Mouse (Mus musculus): ENCODE measurements around the gene Nosip. TPM values are rescaled to one million over a fixed set of nuclear protein-coding genes. Genes with fewer than 3 reads are reported as not detected.

Nosip gene
- polyA plus RNA-seq, 1 experiment from 2014 or later, result 67.3 TPM

DNA sequence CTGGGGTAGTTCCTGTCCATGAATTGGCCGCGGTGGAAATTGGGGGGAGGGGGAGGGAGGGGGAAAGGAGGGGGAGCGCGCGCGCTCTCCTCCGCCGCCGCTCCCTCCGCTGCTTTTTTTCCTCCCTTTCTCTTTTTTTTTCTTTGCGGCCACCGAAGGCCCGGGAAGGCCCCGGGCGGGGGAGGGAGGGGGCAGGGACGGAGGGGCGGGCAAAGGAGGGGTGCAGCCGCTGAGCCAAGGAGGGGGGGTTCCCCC lies 9.4 kb upstream of the Nosip start, which contains the start of gene Prr12:
Gene Prr12 (minus strand): TSS at position 20 of the 255 bp plus-strand sequence.
- Histone ChIP-seq H3K4me2 (ENCODE audit: low read depth, low read length) (peak within 1 kb of the TSS; percentile 97), H3K27ac (ENCODE audit: low read depth, low read length) (peak within 1 kb of the TSS; percentile 98), H3K4me1 (ENCODE audit: control insufficient read depth, insufficient read depth, low read length) (peaks cover 13% of the 10 kb centered on the region), H3K27me3 (ENCODE audit: control insufficient read depth, insufficient read depth, low read length) (no peaks in the 10 kb centered on the region), H3K4me3 (ENCODE audit: low read depth, low read length) (peak within 1 kb of the TSS; percentile 88), H3K9me3 (ENCODE audit: control insufficient read depth, low read length) (no peaks in the 10 kb centered on the region), H3K36me3 (ENCODE audit: control insufficient read depth, insufficient read depth, low read length) (peaks cover 26% of the 10 kb centered on the region), H3K9ac (replicated peaks; ENCODE audit: low read depth, low read length) (peak within 1 kb of the TSS; percentile 95)
- no peak for ATAC-seq (ENCODE audit: low read depth)
- 0% methylated on average over 1 of the region's 18 CpGs for WGBS

DNA sequence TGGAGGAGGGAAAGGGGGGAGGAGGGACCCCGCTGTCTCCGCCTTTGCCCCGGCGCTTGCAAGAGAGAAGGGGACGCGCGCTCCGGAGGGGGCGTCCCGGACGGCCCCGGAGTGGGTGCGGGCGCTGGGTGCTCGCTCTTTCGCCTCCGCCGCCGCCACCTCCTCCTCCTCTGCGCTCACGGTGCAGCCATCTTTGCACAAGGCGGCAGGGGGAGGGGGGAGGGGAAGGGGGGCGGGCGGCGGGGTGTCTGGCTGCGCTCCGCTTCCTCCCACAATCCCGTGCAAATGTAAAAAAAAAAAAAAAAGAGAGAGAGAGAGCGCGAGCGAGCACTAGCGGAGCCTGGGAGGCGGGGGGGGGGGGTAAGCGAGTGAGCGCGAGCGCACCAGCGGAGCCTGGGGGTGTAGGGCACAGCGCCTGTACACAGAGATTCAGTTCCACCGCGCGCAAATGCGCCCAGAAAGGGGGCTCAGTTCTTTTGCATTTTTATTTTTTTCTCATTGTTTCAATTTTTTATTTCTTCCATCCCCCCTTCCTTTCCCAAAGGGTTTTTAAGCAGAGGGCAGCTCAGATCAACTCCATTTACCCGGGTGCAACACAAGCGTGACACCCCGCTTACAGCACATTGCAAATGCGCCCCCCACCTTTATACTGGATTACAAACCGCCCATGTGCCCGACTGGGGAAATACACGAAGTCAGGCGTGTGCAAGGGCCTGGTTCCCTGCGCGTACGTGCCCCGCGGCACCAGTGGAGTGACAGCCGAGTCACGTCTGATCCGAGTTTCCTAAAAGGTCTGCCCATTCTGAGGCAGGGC lies 8.9 kb upstream of the Nosip start:
- Histone ChIP-seq H3K27me3 (ENCODE audit: control insufficient read depth, insufficient read depth, low read length) (no peaks in the 10 kb centered on the region), H3K4me3 (ENCODE audit: low read depth, low read length) (peak overlapping the region; percentile 88), H3K4me1 (ENCODE audit: control insufficient read depth, insufficient read depth, low read length) (peaks cover 13% of the 10 kb centered on the region), H3K9ac (replicated peaks; ENCODE audit: low read depth, low read length) (peak overlapping the region; percentile 95), H3K4me2 (ENCODE audit: low read depth, low read length) (peak overlapping the region; percentile 97), H3K27ac (ENCODE audit: low read depth, low read length) (peak overlapping the region; percentile 98), H3K9me3 (ENCODE audit: control insufficient read depth, low read length) (no peaks in the 10 kb centered on the region), H3K36me3 (ENCODE audit: control insufficient read depth, insufficient read depth, low read length) (peaks cover 20% of the 10 kb centered on the region)
- WGBS, result under 1% methylated on average over 22 of the region's 59 CpGs
- peak; percentile 47 for ATAC-seq (ENCODE audit: low read depth)

DNA sequence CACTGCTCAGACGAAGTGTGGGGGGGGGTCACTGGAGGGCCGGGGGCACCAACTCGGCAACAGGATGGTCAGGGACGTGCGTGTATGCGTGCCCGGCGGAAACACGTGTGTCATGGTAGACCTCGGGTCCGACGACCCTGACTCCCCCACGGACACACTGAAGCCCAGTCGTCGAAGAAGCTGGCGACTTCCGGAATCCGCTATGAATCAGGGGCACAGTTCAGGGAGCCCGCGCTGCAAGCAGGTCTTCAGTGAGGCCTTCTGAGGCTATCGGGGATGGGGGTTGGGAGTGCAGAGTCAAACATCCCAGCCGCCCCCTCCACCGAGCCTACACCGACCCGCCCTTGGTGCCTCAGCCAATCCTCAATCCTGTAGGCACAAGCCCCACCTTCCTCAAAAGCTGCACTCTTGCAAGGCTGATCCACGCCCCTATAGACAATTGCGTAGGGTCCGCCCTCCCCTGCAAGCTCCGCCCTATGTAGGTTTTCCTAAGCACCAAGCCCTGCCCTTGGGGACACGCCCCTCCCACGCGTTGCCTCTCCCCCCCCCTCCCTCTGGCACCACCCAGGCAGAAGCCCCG lies 8.2 kb upstream of the Nosip start:
- peaks cover 13% of the 10 kb centered on the region for H3K4me1 ChIP-seq (ENCODE audit: control insufficient read depth, insufficient read depth, low read length)
- peak overlapping the region; percentile 88 for H3K4me3 ChIP-seq (ENCODE audit: low read depth, low read length)
- under 1% methylated on average over 33 of the region's 33 CpGs for WGBS
- H3K4me2 ChIP-seq (ENCODE audit: low read depth, low read length), result peak overlapping the region; percentile 97
- H3K27ac ChIP-seq (ENCODE audit: low read depth, low read length), result peak overlapping the region; percentile 98
- H3K9me3 ChIP-seq (ENCODE audit: control insufficient read depth, low read length), result no peaks in the 10 kb centered on the region
- peak; percentile 91 for ATAC-seq (ENCODE audit: low read depth)
- peaks cover 13% of the 10 kb centered on the region for H3K36me3 ChIP-seq (ENCODE audit: control insufficient read depth, insufficient read depth, low read length)
- H3K9ac ChIP-seq (replicated peaks; ENCODE audit: low read depth, low read length), result peak overlapping the region; percentile 95
- no peaks in the 10 kb centered on the region for H3K27me3 ChIP-seq (ENCODE audit: control insufficient read depth, insufficient read depth, low read length)

DNA sequence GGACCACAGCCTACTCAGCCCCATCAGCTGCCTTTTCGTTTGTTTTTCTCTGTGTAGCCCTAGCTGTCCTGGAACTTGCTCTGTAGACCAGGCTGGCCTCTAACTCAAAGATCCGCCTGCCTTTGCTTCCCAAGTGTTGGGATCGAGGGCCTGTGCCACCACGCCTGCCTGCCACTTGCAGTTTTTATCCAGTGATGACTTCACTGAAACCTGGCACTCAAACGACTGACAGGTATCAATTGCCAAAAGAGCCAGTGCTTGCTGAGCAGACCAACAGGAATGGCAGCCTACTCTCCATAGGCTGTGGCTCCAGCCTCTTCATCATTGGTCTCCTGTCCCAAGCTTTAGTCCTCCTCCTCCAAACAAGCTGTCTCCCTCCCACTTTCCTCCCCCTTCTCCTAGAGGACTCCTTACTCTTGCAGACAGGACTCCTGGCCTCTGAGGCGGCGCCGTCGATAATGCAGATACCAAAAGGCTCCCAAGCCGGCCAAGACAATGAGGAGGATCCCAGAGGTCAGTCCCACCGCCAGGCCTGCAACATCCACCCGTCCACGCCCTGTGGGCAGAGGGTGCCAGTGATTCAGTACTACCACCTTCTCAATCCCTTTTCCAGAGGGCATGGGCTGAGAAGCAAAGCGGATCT lies 5.8 kb upstream of the Nosip start:
- WGBS, result 68% methylated on average over 14 of the region's 14 CpGs
- Histone ChIP-seq H3K4me2 (ENCODE audit: low read depth, low read length) (no peak overlapping the region), H3K36me3 (ENCODE audit: control insufficient read depth, insufficient read depth, low read length) (no peaks in the 10 kb centered on the region), H3K9ac (replicated peaks; ENCODE audit: low read depth, low read length) (no peak overlapping the region), H3K27me3 (ENCODE audit: control insufficient read depth, insufficient read depth, low read length) (no peaks in the 10 kb centered on the region), H3K4me1 (ENCODE audit: control insufficient read depth, insufficient read depth, low read length) (peaks cover 14% of the 10 kb centered on the region), H3K9me3 (ENCODE audit: control insufficient read depth, low read length) (no peaks in the 10 kb centered on the region), H3K4me3 (ENCODE audit: low read depth, low read length) (no peak overlapping the region), H3K27ac (ENCODE audit: low read depth, low read length) (no peak overlapping the region)
- no peak for ATAC-seq (ENCODE audit: low read depth)

DNA sequence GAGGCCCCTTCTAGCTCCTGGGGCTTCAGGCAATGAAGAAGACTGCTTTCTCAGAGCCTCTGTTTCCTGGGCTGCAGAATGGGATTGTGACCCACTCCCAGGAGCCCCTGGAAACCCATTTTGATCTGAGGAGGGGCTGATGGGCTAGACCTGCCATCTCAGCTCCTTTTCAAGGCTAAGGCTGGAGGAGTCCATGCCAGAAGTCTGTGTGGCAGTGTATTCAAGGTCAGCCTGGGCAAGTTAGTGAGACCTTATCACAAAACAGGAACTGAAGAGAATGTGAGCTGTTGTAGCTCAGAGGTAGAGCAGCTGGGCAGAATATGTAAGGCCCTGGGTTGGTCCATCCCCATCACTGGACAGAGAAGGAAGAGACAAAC lies 5.3 kb upstream of the Nosip start:
- no peak overlapping the region for H3K4me3 ChIP-seq (ENCODE audit: low read depth, low read length)
- no peak overlapping the region for H3K4me2 ChIP-seq (ENCODE audit: low read depth, low read length)
- no peaks in the 10 kb centered on the region for H3K36me3 ChIP-seq (ENCODE audit: control insufficient read depth, insufficient read depth, low read length)
- H3K27ac ChIP-seq (ENCODE audit: low read depth, low read length), result no peak overlapping the region
- H3K27me3 ChIP-seq (ENCODE audit: control insufficient read depth, insufficient read depth, low read length), result no peaks in the 10 kb centered on the region
- no peaks in the 10 kb centered on the region for H3K9me3 ChIP-seq (ENCODE audit: control insufficient read depth, low read length)
- no peak for ATAC-seq (ENCODE audit: low read depth)
- peaks cover 13% of the 10 kb centered on the region for H3K4me1 ChIP-seq (ENCODE audit: control insufficient read depth, insufficient read depth, low read length)
- no peak overlapping the region for H3K9ac ChIP-seq (replicated peaks; ENCODE audit: low read depth, low read length)

DNA sequence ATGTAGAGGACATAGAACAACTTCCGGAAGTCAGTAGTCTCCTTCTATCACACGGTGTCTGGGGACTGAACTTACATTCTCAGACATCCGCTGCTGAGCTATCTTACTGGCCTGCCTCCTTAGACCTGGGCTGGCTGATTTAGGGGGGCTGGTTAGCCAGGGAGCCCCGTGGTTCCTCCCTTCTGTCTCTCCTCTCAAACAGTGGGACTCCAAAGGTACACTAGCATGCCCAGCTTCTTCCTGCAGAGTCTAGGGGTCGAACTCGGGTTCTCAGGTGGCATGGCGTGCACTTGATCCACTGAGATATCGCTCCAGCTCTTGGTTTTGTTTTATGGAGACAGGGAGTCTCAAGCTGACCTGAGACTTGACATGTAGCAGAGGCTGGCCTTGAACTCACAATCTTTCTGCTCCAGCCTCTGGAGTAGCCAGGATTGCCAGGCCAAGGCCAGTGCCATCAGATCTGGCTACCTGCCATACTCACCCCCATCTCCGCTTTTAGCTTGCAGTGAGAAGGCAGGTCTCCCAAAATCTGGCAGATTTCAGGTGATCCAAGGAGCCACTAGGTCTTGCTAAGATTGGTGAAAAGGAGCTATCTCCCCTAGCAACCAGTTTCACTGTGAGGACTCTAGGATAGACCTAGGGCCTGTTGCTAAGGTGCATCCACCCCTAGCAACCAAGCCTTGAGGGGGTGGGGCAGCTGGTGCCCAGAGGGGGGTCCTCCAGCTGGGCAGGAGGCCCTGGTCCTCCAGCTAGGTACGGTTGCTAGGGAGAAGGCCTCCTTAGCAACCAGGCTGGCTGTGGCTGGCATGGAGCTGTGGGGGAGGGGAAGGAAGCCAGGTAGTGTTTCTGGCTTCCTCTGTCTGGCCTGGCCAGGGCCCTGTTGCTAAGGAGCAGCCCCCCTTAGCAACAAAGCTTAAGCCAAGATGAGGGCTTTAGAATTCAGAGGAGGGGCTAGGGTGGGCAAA lies 3.3 kb upstream of the Nosip start:
- Histone ChIP-seq H3K4me2 (ENCODE audit: low read depth, low read length) (no peak overlapping the region), H3K27ac (ENCODE audit: low read depth, low read length) (peak overlapping the region; percentile 49; the same call in 1 of the 2 replicates), H3K36me3 (ENCODE audit: control insufficient read depth, insufficient read depth, low read length) (no peaks in the 10 kb centered on the region), H3K4me1 (ENCODE audit: control insufficient read depth, insufficient read depth, low read length) (peaks cover 17% of the 10 kb centered on the region), H3K4me3 (ENCODE audit: low read depth, low read length) (no peak overlapping the region), H3K27me3 (ENCODE audit: control insufficient read depth, insufficient read depth, low read length) (no peaks in the 10 kb centered on the region), H3K9me3 (ENCODE audit: control insufficient read depth, low read length) (no peaks in the 10 kb centered on the region), H3K9ac (replicated peaks; ENCODE audit: low read depth, low read length) (no peak overlapping the region)
- WGBS, result 79% methylated on average over 10 of the region's 10 CpGs
- ATAC-seq (ENCODE audit: low read depth), result no peak

DNA sequence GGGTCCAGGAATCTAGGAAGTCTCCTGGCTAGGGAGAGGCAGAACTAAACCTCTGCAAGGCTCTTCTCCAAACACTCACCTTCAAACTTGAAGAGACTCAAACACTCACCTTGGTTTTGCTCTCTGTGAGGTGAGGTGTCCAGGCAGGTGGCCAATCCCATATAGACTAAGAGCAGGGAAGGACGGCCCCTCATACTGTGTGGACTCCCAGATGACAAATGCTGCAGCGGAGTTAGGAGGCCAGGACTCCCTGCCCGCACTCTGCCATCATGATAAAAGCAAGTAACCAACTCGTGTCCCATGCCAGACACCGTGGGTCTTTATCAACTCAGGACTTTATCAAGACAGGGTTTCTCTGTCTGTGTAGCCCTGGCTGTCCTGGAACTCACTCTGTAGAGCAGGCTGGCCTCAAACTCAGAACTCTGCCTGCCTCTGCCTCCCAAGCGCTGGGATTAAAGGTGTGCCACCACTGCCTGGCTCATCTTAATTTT lies 1.6 kb upstream of the Nosip start:
- 88% methylated on average over 6 of the region's 6 CpGs for WGBS
- Histone ChIP-seq H3K9me3 (ENCODE audit: control insufficient read depth, low read length) (no peaks in the 10 kb centered on the region), H3K36me3 (ENCODE audit: control insufficient read depth, insufficient read depth, low read length) (no peaks in the 10 kb centered on the region), H3K9ac (replicated peaks; ENCODE audit: low read depth, low read length) (no peak overlapping the region), H3K27me3 (ENCODE audit: control insufficient read depth, insufficient read depth, low read length) (no peaks in the 10 kb centered on the region), H3K27ac (ENCODE audit: low read depth, low read length) (no peak overlapping the region), H3K4me1 (ENCODE audit: control insufficient read depth, insufficient read depth, low read length) (peaks cover 17% of the 10 kb centered on the region), H3K4me3 (ENCODE audit: low read depth, low read length) (no peak overlapping the region), H3K4me2 (ENCODE audit: low read depth, low read length) (no peak overlapping the region)
- no peak for ATAC-seq (ENCODE audit: low read depth)

DNA sequence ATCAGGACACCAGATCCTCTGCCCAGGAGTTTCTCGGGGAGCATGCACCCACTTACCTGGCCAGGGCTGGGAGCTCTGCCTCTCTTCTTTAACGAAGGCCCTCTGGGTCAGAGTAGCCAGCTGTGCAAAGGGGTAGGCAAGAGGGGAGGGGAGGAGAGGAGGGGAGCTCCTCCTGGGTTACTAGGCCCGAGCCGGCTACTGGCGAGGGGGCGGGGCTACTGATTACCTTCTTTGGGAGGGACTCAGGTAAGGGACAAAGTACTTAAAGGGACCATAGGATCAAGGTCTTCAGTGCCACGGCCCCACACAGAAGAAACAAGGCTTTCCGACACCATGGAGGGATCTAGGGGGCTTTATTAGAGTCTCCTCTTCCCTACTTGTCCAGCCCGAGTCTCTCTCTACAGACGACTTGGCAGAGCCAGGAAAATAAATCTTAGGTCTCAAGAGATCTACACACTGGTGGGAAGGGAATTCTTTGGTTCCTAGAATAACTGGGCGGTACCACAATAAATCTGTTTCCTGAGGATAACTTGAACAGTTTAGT lies 625 bp upstream of the Nosip start:
- peaks cover 17% of the 10 kb centered on the region for H3K4me1 ChIP-seq (ENCODE audit: control insufficient read depth, insufficient read depth, low read length)
- H3K36me3 ChIP-seq (ENCODE audit: control insufficient read depth, insufficient read depth, low read length), result no peaks in the 10 kb centered on the region
- no peak overlapping the region for H3K9ac ChIP-seq (replicated peaks; ENCODE audit: low read depth, low read length)
- no peaks in the 10 kb centered on the region for H3K9me3 ChIP-seq (ENCODE audit: control insufficient read depth, low read length)
- peak overlapping the region; percentile 84; the same call in 1 of the 2 replicates for H3K27ac ChIP-seq (ENCODE audit: low read depth, low read length)
- peak overlapping the region; percentile 65 for H3K4me3 ChIP-seq (ENCODE audit: low read depth, low read length)
- 18% methylated on average over 11 of the region's 11 CpGs for WGBS
- no peaks in the 10 kb centered on the region for H3K27me3 ChIP-seq (ENCODE audit: control insufficient read depth, insufficient read depth, low read length)
- ATAC-seq (ENCODE audit: low read depth), result no peak
- H3K4me2 ChIP-seq (ENCODE audit: low read depth, low read length), result peak overlapping the region; percentile 40

Data from neural tube, embryonic 14.5 days (tissue).